Mouse (Mus musculus) lung, adult 2 months (tissue): ENCODE measurements at regions not wholly inside any gene's neighbourhood (a gene's known extent, or its start where the extent isn't known, plus 50 kb on each side); places are given as distances from the start of the nearest gene placed in this dataset.

Source experiments
- DNase-seq: peaks from one replicate; pipeline ENCODE4 v3.0.0; 2022
- H3K4me1 ChIP-seq: fragments of 200-500 bp; 2 replicates; pipeline ENCODE4 v1.6.1; 2011; ENCODE audit warnings: low read length; ENCODE audit not compliant: control insufficient read depth, insufficient read depth
- H3K4me3 ChIP-seq: fragments of 200-500 bp; replicated peaks from 2 replicates; pipeline ENCODE3; 2011; ENCODE audit warnings: low read depth, mild to moderate bottlenecking, control low read depth, low read length; ENCODE audit errors: extremely low read depth
- CTCF ChIP-seq: fragments of 200-500 bp; IDR thresholded peaks from 2 replicates; pipeline ENCODE4 v1.5.1; 2011; ENCODE audit warnings: mild to moderate bottlenecking, low read length, control low read depth; ENCODE audit not compliant: insufficient read depth
- POLR2A ChIP-seq: fragments of 200-500 bp; IDR thresholded peaks from 2 replicates; pipeline ENCODE4 v1.6.1; 2011; ENCODE audit warnings: low read depth, mild to moderate bottlenecking, control low read depth, low read length, borderline replicate concordance; ENCODE audit errors: extremely low read depth
- WGBS: fragments of 180-500 bp; shearing (Covaris S2); methylation state at CpG from one replicate; pipeline ENCODE4 v1.1.7; 2018; 5-methylcytosine and 5-hydroxymethylcytosine counted together

DNA sequence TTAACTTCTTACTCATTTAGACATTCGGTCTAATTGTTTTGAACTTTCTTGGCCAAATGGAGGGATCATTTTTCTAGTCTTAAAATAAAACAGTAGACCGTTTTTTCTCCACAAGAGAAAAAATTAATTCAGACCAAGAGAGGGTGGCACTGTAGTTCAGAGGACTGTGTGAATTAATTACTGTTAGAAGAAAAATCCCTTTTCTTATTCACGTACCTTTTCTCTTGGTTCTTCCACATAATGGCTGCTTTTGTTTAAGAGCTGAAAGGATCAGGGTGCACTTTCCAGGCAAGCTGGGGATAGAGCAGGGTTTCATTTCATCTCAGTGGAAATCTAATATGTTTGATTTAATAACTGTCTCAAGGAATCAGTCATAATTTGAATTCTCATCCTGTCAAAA lies 255.9 kb downstream of the Otol1 start:
- no peak for TF ChIP-seq POLR2A
- DNase-seq, result no peak
- no peak overlapping the region for H3K4me3 ChIP-seq
- 73% methylated on average over 3 of the region's 3 CpGs for WGBS
- H3K4me1 ChIP-seq, result no peaks in the 10 kb centered on the region

DNA sequence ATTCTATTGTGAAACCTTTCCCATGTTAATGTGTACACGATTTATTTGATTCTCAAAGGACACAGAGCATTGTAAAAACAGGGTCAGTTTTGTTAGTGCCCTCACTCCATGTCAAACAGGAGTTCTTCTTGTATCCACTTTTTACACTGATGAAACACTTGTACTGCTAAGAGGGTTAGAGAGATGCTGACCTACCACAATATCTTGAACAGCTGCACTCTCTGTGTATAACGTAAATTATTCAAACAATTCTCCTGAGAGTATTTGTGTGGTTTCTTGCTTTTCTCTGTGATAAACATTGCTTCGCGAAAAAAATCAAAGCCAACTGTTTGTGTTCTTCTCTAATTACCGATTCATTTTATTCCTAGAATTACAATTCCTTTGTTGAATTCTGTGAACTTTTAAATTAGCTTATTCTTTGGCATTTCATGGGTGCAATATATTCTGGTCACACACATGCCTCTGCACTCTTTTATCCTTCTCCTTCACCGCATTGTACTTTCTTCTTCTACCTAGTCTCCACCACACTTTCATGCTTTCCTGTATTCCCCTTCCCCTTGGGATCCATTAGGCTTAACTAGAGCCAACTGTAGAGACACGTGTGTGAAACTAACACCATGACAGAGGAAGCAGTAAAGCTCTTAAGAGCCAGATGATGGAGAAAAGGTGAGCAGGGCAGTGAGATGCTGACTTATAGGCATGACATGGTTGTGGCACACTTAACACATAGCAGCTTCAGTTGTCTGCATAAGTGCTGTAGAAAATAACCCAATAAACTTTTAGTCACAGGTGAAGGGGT lies 281.4 kb downstream of the Otol1 start:
- WGBS, result 69% methylated on average over 7 of the region's 7 CpGs
- H3K4me3 ChIP-seq, result no peak overlapping the region
- TF ChIP-seq POLR2A (no peak), CTCF (no peak)
- DNase-seq, result no peak
- no peaks in the 10 kb centered on the region for H3K4me1 ChIP-seq

DNA sequence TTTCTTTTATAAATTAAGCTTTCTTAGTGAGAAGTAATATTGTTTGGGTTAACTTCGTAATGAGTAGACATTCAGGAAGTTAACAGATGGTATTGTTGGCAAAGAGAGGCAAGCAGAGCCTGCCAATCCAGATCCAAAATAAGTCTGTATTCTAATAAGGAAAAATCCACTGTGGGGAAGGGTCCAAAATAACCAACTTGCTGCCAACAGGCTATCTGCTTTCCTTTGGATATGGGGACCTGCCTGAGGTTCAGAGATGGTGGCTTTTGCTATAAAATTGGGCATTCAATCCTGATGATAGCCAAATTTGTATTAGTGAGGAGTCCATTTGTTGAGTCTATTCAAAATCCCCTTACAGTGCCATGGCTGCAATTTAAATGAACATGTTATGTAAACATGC lies 300.1 kb downstream of the Otol1 start:
- no peaks in the 10 kb centered on the region for H3K4me1 ChIP-seq
- 42% methylated on average over 1 of the region's 1 CpGs for WGBS
- DNase-seq, result no peak
- TF ChIP-seq CTCF (no peak), POLR2A (no peak)
- H3K4me3 ChIP-seq, result no peak overlapping the region

DNA sequence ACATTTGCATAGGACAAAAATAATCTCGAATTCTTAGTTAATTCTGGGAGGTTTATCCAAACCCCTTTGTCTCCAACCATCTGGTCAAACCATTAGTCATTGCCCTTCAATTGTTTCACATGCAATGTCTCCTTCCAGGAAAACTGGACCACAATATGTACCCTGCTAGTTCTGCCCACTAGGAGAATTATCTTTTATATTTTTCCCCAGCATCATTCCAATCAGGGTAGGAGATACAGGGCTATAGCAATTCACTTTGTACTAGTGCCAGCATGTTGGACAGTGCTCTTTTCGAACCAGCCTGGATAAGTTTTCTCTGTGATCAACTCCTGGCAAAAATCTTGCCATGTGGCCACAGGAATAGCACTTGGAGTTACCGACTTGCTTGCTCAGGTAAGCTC lies 300.6 kb downstream of the Otol1 start:
- TF ChIP-seq CTCF (no peak), POLR2A (no peak)
- no peak for DNase-seq
- H3K4me3 ChIP-seq, result no peak overlapping the region
- H3K4me1 ChIP-seq, result no peaks in the 10 kb centered on the region
- 71% methylated on average over 3 of the region's 3 CpGs for WGBS

GRCm38 (mm10) chr3:70309304-70309703 lies 301.9 kb downstream of the Otol1 start:
- 75% methylated on average over 4 of the region's 4 CpGs for WGBS
- H3K4me1 ChIP-seq, result no peaks in the 10 kb centered on the region
- TF ChIP-seq POLR2A (no peak), CTCF (no peak)
- H3K4me3 ChIP-seq, result no peak overlapping the region
- DNase-seq, result no peak

DNA sequence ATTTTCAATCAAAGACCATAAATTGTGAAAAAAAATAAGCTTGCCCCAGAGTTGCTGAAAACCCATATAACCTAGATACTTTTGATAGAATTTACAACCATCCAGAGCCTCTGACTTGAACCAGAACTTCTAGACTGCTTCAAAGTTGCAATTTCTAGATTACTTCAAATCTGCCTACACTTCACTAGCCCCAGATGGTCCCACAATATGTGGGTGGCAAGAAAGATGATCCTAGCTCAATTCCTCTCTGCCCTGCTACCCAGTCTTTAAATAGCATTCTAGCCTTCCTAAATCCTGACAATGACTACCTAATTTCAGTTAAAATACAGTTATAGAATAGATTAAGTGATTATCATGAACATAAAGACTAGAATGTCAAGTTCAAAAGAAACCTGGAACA lies 303.6 kb downstream of the Otol1 start:
- Histone ChIP-seq H3K4me3 (no peak overlapping the region), H3K4me1 (no peaks in the 10 kb centered on the region)
- no peak for DNase-seq
- TF ChIP-seq POLR2A (no peak), CTCF (no peak)

DNA sequence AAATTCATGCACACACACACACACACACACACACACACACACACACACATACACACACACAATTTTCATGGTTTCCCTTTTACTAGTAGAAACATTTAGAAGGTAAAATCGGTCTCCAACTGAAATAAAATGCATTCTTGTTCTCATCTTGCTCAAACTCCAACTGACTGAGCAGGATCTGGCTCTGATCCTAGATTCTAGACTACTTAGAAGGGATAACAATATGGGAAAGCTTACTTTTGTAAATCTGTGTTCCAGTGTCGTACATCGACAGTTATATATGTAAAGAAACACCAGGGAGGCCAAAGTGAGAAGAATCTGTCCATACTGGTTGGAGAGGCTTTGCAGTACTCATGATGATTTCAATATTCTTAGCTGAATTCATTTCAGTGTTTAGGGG lies 304.6 kb downstream of the Otol1 start:
- TF ChIP-seq CTCF, result no peak
- no peak for TF ChIP-seq POLR2A
- WGBS, result 80% methylated on average over 3 of the region's 3 CpGs
- no peak for DNase-seq
- Histone ChIP-seq H3K4me3 (no peak overlapping the region), H3K4me1 (no peaks in the 10 kb centered on the region)

GRCm38 (mm10) chr3:70313119-70313868 lies 305.9 kb downstream of the Otol1 start:
- H3K4me1 ChIP-seq, result no peaks in the 10 kb centered on the region
- DNase-seq, result no peak
- 59% methylated on average over 7 of the region's 7 CpGs for WGBS
- no peak for TF ChIP-seq POLR2A
- TF ChIP-seq CTCF, result no peak
- no peak overlapping the region for H3K4me3 ChIP-seq

DNA sequence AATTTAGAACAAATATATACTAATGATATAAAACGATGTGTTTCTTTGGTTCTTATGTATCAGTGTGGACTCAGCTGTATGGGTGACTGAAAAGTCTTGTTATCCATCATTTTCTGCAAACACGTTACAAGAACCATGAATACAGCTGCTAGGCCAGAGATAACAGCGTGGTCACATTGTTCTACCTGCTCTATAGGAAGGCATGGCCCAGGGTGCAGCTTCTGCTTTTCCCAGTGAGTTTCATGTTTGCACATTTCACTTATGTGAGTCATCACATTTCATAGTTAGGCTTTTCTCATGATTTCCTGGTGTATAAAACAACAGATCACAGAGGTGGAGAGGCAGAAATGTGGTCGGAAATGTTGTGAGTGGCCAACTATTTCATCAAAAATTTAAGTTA lies 306.8 kb downstream of the Otol1 start:
- Histone ChIP-seq H3K4me3 (no peak overlapping the region), H3K4me1 (no peaks in the 10 kb centered on the region)
- 58% methylated on average over 4 of the region's 4 CpGs for WGBS
- no peak for TF ChIP-seq CTCF
- TF ChIP-seq POLR2A, result no peak
- DNase-seq, result no peak

- Histone ChIP-seq H3K4me3 (no peak overlapping the region), H3K4me1 (no peaks in the 10 kb centered on the region)
- no peak for DNase-seq
- no peak for TF ChIP-seq CTCF
- 76% methylated on average over 2 of the region's 2 CpGs for WGBS
Observed at GRCm38 (mm10) chr3:70318377-70318776, 311.0 kb downstream of the Otol1 start.
